Mouse (Mus musculus): ENCODE measurements at regions not wholly inside any gene's neighbourhood (a gene's known extent, or its start where the extent isn't known, plus 50 kb on each side); places are given as distances from the start of the nearest gene placed in this dataset.

- Histone ChIP-seq H3K27ac (ENCODE audit: insufficient read depth, low read depth) (no peak overlapping the region), H3K9me3 (replicated peaks; ENCODE audit: low read length) (no peaks in the 10 kb centered on the region), H3K4me3 (replicated peaks in 1 of 3; ENCODE audit: low read depth in 2 of 3, low read length in 2 of 3, poor library complexity in 1 of 3) (no peak overlapping the region), H3K9ac (ENCODE audit: insufficient read depth, low read depth) (no peak overlapping the region), H3K36me3 (replicated peaks in 1 of 2; ENCODE audit: control insufficient read depth in 1 of 2, insufficient read depth in 1 of 2, low read length in 1 of 2) (peaks cover 6 to 14% of the 10 kb centered on the region in 2 experiments), H3K27me3 (replicated peaks) (no peaks in the 10 kb centered on the region), H3K4me2 (ENCODE audit: insufficient read depth, low read depth, poor library complexity, severe bottlenecking) (no peak overlapping the region), H3K4me1 (ENCODE audit: control insufficient read depth in 1 of 2, insufficient read depth in 2 of 2) (peaks cover 0 to 9% of the 10 kb centered on the region in 2 experiments; a peak in 2 of 4 replicates), H3K79me2 (replicated peaks; ENCODE audit: control insufficient read depth, extremely low read depth, insufficient read depth, poor library complexity, severe bottlenecking) (no peaks in the 10 kb centered on the region)
- dilution Hi-C loops (cut with MboI; ENCODE audit: extremely low pct_ligation_motif_present, extremely low pct_unique_long_range_greater_than_20kb, low sequenced_read_pairs) (no loop called here), in situ Hi-C loops (cut with MboI; ENCODE audit: low pct_ligation_motif_present, low pct_unique_long_range_greater_than_20kb, low sequenced_read_pairs) (no loop called here)
- DNase-seq (ENCODE audit: extremely low read depth) = no peak
- TF ChIP-seq KAT2A (IDR thresholded peaks at IDR 0.05; ENCODE audit: insufficient replicate concordance, low read length) (no peak), ETS1 (conservative IDR thresholded peaks at IDR 0.05; ENCODE audit: low read depth, low read length) (no peak), MXI1 (IDR thresholded peaks at IDR 0.05; ENCODE audit: low read depth, low read length) (no peak), IRF4 (IDR thresholded peaks at IDR 0.05; ENCODE audit: low read depth, low read length) (no peak), PAX5 (IDR thresholded peaks at IDR 0.05; ENCODE audit: low read length) (no peak)
Observed at GRCm38 (mm10) chr8:82702044-82702443, 71.9 kb downstream of the Zfp330 start.

DNA sequence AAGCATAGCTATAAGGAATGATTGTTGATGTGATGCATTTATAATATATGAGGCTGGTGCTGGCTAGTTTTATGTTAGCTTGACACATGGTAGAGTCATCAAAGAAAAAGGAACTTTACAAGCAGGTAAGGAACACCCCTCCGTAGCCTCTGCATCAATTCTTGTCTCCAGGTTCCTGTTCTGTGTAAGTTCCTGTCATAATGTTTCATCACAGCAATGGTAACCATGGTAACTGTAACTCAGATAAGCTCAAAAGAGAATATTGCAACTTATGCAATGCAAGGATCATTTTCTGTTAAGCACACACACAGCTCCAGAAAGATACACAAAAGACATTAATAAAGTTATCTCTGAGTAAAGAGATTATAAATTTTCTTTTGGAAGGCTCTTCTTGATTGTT, 73.5 kb downstream of the Zfp330 start:
- no peaks in the 10 kb centered on the region for H3K79me2 ChIP-seq (replicated peaks; ENCODE audit: control insufficient read depth, extremely low read depth, insufficient read depth, poor library complexity, severe bottlenecking)
- dilution Hi-C loops (cut with MboI; ENCODE audit: extremely low pct_ligation_motif_present, extremely low pct_unique_long_range_greater_than_20kb, low sequenced_read_pairs) (no loop called here), in situ Hi-C loops (cut with MboI; ENCODE audit: low pct_ligation_motif_present, low pct_unique_long_range_greater_than_20kb, low sequenced_read_pairs) (no loop called here)
- H3K27ac ChIP-seq (ENCODE audit: insufficient read depth, low read depth) = no peak overlapping the region
- H3K36me3 ChIP-seq (replicated peaks in 1 of 2; ENCODE audit: control insufficient read depth in 1 of 2, insufficient read depth in 1 of 2, low read length in 1 of 2) = peaks cover 5 to 7% of the 10 kb centered on the region in 2 experiments
- no peaks in the 10 kb centered on the region for H3K27me3 ChIP-seq (replicated peaks)
- H3K4me1 ChIP-seq (ENCODE audit: control insufficient read depth in 1 of 2, insufficient read depth in 2 of 2) = peaks cover 0 to 10% of the 10 kb centered on the region in 2 experiments; a peak in 2 of 4 replicates
- no peak overlapping the region for H3K9ac ChIP-seq (ENCODE audit: insufficient read depth, low read depth)
- TF ChIP-seq NRF1 (IDR thresholded peaks at IDR 0.05; ENCODE audit: low read depth, low read length) (no peak), KAT2A (IDR thresholded peaks at IDR 0.05; ENCODE audit: insufficient replicate concordance, low read length) (no peak), JUN (IDR thresholded peaks at IDR 0.05; ENCODE audit: insufficient read depth, low read depth, low read length) (no peak), EP300 (IDR thresholded peaks at IDR 0.05; ENCODE audit: low read length) (no peak), UBTF (IDR thresholded peaks at IDR 0.05; ENCODE audit: low read depth, low read length) (no peak), ZKSCAN1 (IDR thresholded peaks at IDR 0.05; ENCODE audit: borderline replicate concordance, low read depth, low read length) (no peak), USF1 (IDR thresholded peaks at IDR 0.05; ENCODE audit: low read depth, low read length) (no peak), MEF2A (IDR thresholded peaks at IDR 0.05; ENCODE audit: borderline replicate concordance, low read depth, low read length) (no peak), MAFK (IDR thresholded peaks at IDR 0.05; ENCODE audit: insufficient replicate concordance, low read length) (no peak), MAX (IDR thresholded peaks at IDR 0.05; ENCODE audit: low read length) (no peak), JUND (conservative IDR thresholded peaks at IDR 0.05; ENCODE audit: low read depth, low read length) (no peak), ELF1 (IDR thresholded peaks at IDR 0.05; ENCODE audit: low read depth, low read length) (no peak), MAZ (IDR thresholded peaks at IDR 0.05; ENCODE audit: low read depth, low read length) (no peak), CTCF (conservative IDR thresholded peaks at IDR 0.05 in 1 of 2, IDR thresholded peaks at IDR 0.05 in 1 of 2; ENCODE audit: low read depth in 2 of 2, low read length in 2 of 2) (no peak), BHLHE40 (IDR thresholded peaks at IDR 0.05; ENCODE audit: low read depth, low read length) (no peak), CHD2 (IDR thresholded peaks at IDR 0.05; ENCODE audit: low read length) (no peak), ZNF384 (IDR thresholded peaks at IDR 0.05; ENCODE audit: low read depth, low read length) (no peak), MXI1 (IDR thresholded peaks at IDR 0.05; ENCODE audit: low read depth, low read length) (no peak), RCOR1 (conservative IDR thresholded peaks at IDR 0.05; ENCODE audit: low read depth, low read length) (no peak)
- no peak overlapping the region for H3K4me2 ChIP-seq (ENCODE audit: insufficient read depth, low read depth, poor library complexity, severe bottlenecking)
- no peaks in the 10 kb centered on the region for H3K9me3 ChIP-seq (replicated peaks; ENCODE audit: low read length)
- no peak for DNase-seq (ENCODE audit: extremely low read depth)
- no peak overlapping the region for H3K4me3 ChIP-seq (replicated peaks in 1 of 3; ENCODE audit: low read depth in 2 of 3, low read length in 2 of 3, poor library complexity in 1 of 3)
